Mouse (Mus musculus): ENCODE measurements at regions not wholly inside any gene's neighbourhood (a gene's known extent, or its start where the extent isn't known, plus 50 kb on each side); places are given as distances from the start of the nearest gene placed in this dataset.

GRCm38 (mm10) chr2:27812946-27813345 lies 73.3 kb upstream of the Col5a1 start:
- in situ Hi-C loops (cut with MboI, MseI): no loop called here

GRCm38 (mm10) chr2:27813370-27813769 lies 72.9 kb upstream of the Col5a1 start:
- in situ Hi-C loops (cut with MboI, MseI): no loop called here

GRCm38 (mm10) chr2:27818656-27819055 lies 67.6 kb upstream of the Col5a1 start:
- in situ Hi-C loops (cut with MboI, MseI): no loop called here

GRCm38 (mm10) chr2:27826826-27827225 lies 59.4 kb upstream of the Col5a1 start:
- in situ Hi-C loops (cut with MboI, MseI): no loop called here

GRCm38 (mm10) chr2:27827582-27827981 lies 58.6 kb upstream of the Col5a1 start:
- in situ Hi-C loops (cut with MboI, MseI): no loop called here

- in situ Hi-C loops (cut with MboI, MseI): no loop called here
Observed at GRCm38 (mm10) chr2:27828237-27828636, 58.0 kb upstream of the Col5a1 start.

GRCm38 (mm10) chr2:27829551-27829950 lies 56.7 kb upstream of the Col5a1 start:
- in situ Hi-C loops (cut with MboI, MseI): no loop called here

- in situ Hi-C loops (cut with MboI, MseI): loop anchor here (10.0 kb wide), 1 partner anchor 990 kb away; no protein-coding TSS in a partner anchor
Observed at GRCm38 (mm10) chr2:27834971-27835370, 51.3 kb upstream of the Col5a1 start.

- in situ Hi-C loops (cut with MboI, MseI): loop anchor here (10.0 kb wide), 1 partner anchor 991 kb away; no protein-coding TSS in a partner anchor
Observed at GRCm38 (mm10) chr2:27835758-27836460, 50.3 kb upstream of the Col5a1 start.
